8 mouse cellular contexts compared by ENCODE assay signal in genomic region chr15:98631493-98631892, GRCm38 (mm10). TPM values are rescaled to one million over a fixed set of nuclear protein-coding genes. Genes with fewer than 3 reads are reported as not detected.
DNase-seq lines count a peak whose midpoint lies in the region; ATAC-seq and TF ChIP-seq lines count a peak whose summit lies in the region.

No protein-coding gene starts in this region.

- WGBS in midbrain, embryonic 10.5 days: under 1% methylated on average over 18 of the region's 18 CpGs

- no peak overlapping the region for H3K4me3 ChIP-seq in bone marrow macrophage, adult 2 months (ENCODE audit: insufficient read depth, low read length)
- peak overlapping the region; percentile 90 for H3K4me3 ChIP-seq in midbrain, embryonic 10.5 days

- no peak for TF ChIP-seq POLR2A in bone marrow macrophage, adult 2 months (IDR thresholded peaks at IDR 0.05; ENCODE audit: borderline replicate concordance, low read depth, low read length)

- peak; percentile 68 for DNase-seq in cerebellum, adult 11 months
- DNase-seq in heart, postnatal 4 days: peak; percentile 93
- peak; percentile 83 for DNase-seq in left cerebral cortex, postnatal 4 days
- peak; percentile 86 for DNase-seq in midbrain, embryonic 10.5 days (ENCODE audit: low spot score)
- peak; percentile 36 to 65 for DNase-seq in spleen, postnatal 14 days (ENCODE audit: low spot score in 2 of 2)

- no peak for ATAC-seq in cerebellum, adult (ENCODE audit: insufficient number of reproducible peaks, low FRiP score, low TSS enrichment)
- peak; percentile 56 for ATAC-seq in erythroblast, adult 5-6 weeks (replicated peaks; ENCODE audit: low FRiP score, poor library complexity, severe bottlenecking)

- no peak overlapping the region for H3K27ac ChIP-seq in bone marrow macrophage, adult 2 months (ENCODE audit: insufficient read depth, low read depth, low read length)
- peak overlapping the region; percentile 98 for H3K27ac ChIP-seq in midbrain, embryonic 10.5 days (replicated peaks)

- TF ChIP-seq CTCF in bone marrow macrophage, adult 2 months (IDR thresholded peaks at IDR 0.05; ENCODE audit: low read depth, low read length): peak; percentile 88

- H3K27me3 ChIP-seq in midbrain, embryonic 10.5 days (ENCODE audit: low read depth, poor library complexity, severe bottlenecking): peaks cover 97% of the 10 kb centered on the region

- H3K36me3 ChIP-seq in midbrain, embryonic 10.5 days: peaks cover under 1% of the 10 kb centered on the region; the same call in 1 of the 2 replicates

- H3K9me3 ChIP-seq in midbrain, embryonic 10.5 days (replicated peaks): no peaks in the 10 kb centered on the region

- intact Hi-C loops in left cerebral cortex, postnatal 4 days (cut with DNase I): no loop called here

- H3K4me1 ChIP-seq in bone marrow macrophage, adult 2 months (ENCODE audit: control insufficient read depth, insufficient read depth, low read length): no peaks in the 10 kb centered on the region
- peaks cover 89% of the 10 kb centered on the region for H3K4me1 ChIP-seq in midbrain, embryonic 10.5 days

RNA-seq across cellular contexts. Expression of gene Cacnb3, which starts 0.9 kb away (rescaled TPM):
- 0.88 and 1.3 TPM in 2 replicates for polyA plus RNA-seq in bone marrow macrophage, adult 2 months (2012; ENCODE audit: insufficient read depth, insufficient read length, missing spikeins)
- total RNA-seq in erythroblast, adult 5-6 weeks (2015; ENCODE audit: low replicate concordance): not detected in 2 replicates
- total RNA-seq in erythroblast, adult 5-6 weeks (2017; ENCODE audit: low replicate concordance): not detected in 2 replicates
- 10 to 100 TPM; 15.5 to 15.8 TPM for total RNA-seq in heart, postnatal 4 days (2021)
- total RNA-seq in left cerebral cortex, postnatal 4 days (2021): 100 to 1,000 TPM; 213 to 226 TPM
- polyA plus RNA-seq in midbrain, embryonic 10.5 days (2016; fragmentation: Nextera tagmentation; extraction: Ambion mirVana): 36.1 and 50.9 TPM in 2 replicates

RNA-seq across cellular contexts. Expression of gene Adcy6, which starts 21.6 kb away (rescaled TPM):
- 0.35 and 0.72 TPM in 2 replicates for polyA plus RNA-seq in bone marrow macrophage, adult 2 months (2012; ENCODE audit: insufficient read depth, insufficient read length, missing spikeins)
- total RNA-seq in erythroblast, adult 5-6 weeks (2015; ENCODE audit: low replicate concordance): 4.8 and 26.8 TPM in 2 replicates
- total RNA-seq in erythroblast, adult 5-6 weeks (2017; ENCODE audit: low replicate concordance): 33.2 and 42.9 TPM in 2 replicates
- total RNA-seq in heart, postnatal 4 days (2021): 100 to 1,000 TPM; 141 to 152 TPM
- total RNA-seq in left cerebral cortex, postnatal 4 days (2021): 10 to 100 TPM; 55.1 to 56.6 TPM
- 11.8 and 12.1 TPM in 2 replicates for polyA plus RNA-seq in midbrain, embryonic 10.5 days (2016; fragmentation: Nextera tagmentation; extraction: Ambion mirVana)

RNA-seq across cellular contexts. Expression of gene Ddx23, which starts 31.2 kb away (rescaled TPM):
- 83.1 and 84.9 TPM in 2 replicates for polyA plus RNA-seq in bone marrow macrophage, adult 2 months (2012; ENCODE audit: insufficient read depth, insufficient read length, missing spikeins)
- 9.4 and 10.4 TPM in 2 replicates for total RNA-seq in erythroblast, adult 5-6 weeks (2015; ENCODE audit: low replicate concordance)
- 32.3 and 40.2 TPM in 2 replicates for total RNA-seq in erythroblast, adult 5-6 weeks (2017; ENCODE audit: low replicate concordance)
- total RNA-seq in heart, postnatal 4 days (2021): 10 to 100 TPM; 57.6 to 59.6 TPM
- 10 to 100 TPM; 62.5 to 68.6 TPM for total RNA-seq in left cerebral cortex, postnatal 4 days (2021)
- 27.2 and 30.8 TPM in 2 replicates for polyA plus RNA-seq in midbrain, embryonic 10.5 days (2016; fragmentation: Nextera tagmentation; extraction: Ambion mirVana)

RNA-seq across cellular contexts. Expression of gene Rnd1, which starts 45.8 kb away (rescaled TPM):
- 1.1 TPM in 2 replicates for polyA plus RNA-seq in bone marrow macrophage, adult 2 months (2012; ENCODE audit: insufficient read depth, insufficient read length, missing spikeins)
- 4.4 TPM in 1 of 2 replicates, not detected in the other for total RNA-seq in erythroblast, adult 5-6 weeks (2015; ENCODE audit: low replicate concordance)
- 0.42 and 2.2 TPM in 2 replicates for total RNA-seq in erythroblast, adult 5-6 weeks (2017; ENCODE audit: low replicate concordance)
- 1 to 10 TPM; 1.5 TPM for total RNA-seq in heart, postnatal 4 days (2021)
- 10 to 100 TPM; 46.5 to 49.7 TPM for total RNA-seq in left cerebral cortex, postnatal 4 days (2021)
- polyA plus RNA-seq in midbrain, embryonic 10.5 days (2016; fragmentation: Nextera tagmentation; extraction: Ambion mirVana): 7.1 and 9.8 TPM in 2 replicates

Comparison
In these comparisons a context has a peak if more than half of its experiments do, and no peak if none do; other contexts are left out.
1. RNA of gene Cacnb3, which starts 0.9 kb away (total RNA-seq): 213 to 226 TPM in left cerebral cortex, postnatal 4 days and 15.5 to 15.8 TPM in heart, postnatal 4 days; not detected in erythroblast, adult 5-6 weeks; every median in the first group is over 10 times any median in the second.
2. Peak in every context shown above with its lines, with median percentiles within 50 percentile points of each other: DNase-seq.